Mouse (Mus musculus): ENCODE measurements around the gene Abca17.
A peak's percentile ranks its signal among the peaks of the same experiment; 100 is the strongest.

The Abca17 gene

GRCm38 (mm10) chr17:24344672-24345071 lies 6.2 kb downstream of the Abca17 start:
- no peak for DNase-seq

DNA sequence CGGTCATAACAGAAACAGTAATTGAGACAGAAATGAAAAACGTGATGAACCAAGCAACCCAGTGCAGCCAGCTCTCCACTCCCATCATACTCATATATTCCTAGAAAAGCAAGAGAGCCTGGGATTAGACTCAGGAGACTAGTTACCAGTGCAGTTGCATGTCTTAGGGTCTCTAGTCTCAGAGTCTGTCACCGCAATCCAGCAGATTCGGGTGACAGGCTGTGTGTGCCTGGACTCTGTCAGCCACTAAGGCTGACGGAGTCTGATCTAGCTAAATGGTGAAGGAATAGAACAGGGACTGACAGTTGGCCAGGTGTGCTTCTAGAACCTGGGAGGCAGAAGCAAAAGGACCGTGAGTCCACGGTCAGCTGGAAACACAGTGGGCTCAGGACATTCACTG lies 23.2 kb downstream of the Abca17 start:
- no peak for DNase-seq

DNA sequence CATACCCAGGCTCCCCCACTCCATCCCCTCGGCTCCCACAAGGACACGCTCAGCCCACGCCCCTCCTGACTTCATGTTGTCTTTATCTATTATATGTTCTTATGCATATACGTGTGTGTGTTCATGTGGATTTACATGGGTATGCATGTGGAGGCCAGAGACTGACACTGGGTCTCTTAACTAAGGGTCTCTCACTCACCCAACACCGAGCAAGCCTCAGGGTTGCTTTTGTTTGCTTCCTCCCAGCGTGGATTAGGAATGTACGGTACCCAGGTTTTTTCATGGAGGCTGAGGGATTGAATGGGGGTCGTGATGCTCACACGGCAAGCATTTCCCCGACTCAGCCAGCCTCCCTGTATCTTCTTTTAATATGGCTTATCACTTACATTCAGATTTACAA lies 25.8 kb downstream of the Abca17 start:
- no peak for DNase-seq

- no peak for DNase-seq
Observed at GRCm38 (mm10) chr17:24320826-24321225, 30.0 kb downstream of the Abca17 start.

DNA sequence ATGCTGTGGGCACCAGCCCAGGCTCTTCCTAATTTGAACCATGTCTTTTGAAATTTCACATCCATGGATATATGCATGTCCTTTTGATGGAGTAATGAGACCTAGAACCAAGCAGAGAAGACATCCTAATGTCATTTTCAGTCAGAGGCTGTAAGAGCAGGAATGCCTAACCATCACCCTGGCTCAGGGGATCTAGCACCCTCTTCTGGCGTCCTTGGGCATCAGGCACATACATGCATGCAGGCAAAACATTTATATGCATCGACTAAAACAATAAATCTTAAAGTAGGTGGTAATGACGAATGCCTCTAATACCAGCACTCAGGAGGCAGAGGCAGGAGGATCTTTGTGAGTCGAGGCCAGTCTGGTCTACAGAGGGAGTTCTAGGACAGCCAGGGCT lies 43.4 kb downstream of the Abca17 start:
- DNase-seq: peak; percentile 40

DNA sequence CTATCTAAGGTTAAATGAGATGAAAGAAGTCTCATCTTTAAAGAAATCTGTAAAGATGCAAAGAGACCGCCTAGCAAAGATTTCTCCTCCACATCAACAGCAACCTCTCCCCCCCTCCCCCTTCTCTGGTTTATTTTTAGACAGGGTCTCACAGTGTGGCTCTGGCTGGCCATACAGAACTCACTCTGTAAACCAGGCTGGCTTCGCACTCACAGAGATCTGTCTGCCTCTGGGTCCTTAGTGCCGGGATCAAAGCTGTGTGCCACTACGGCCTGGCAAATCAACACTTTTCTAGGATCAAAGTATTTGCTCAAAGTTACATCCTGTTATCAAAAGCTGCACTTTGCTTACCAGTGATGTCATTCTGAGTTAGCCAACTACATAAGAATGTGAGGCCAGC lies 50.2 kb downstream of the Abca17 start:
- DNase-seq: no peak

DNA sequence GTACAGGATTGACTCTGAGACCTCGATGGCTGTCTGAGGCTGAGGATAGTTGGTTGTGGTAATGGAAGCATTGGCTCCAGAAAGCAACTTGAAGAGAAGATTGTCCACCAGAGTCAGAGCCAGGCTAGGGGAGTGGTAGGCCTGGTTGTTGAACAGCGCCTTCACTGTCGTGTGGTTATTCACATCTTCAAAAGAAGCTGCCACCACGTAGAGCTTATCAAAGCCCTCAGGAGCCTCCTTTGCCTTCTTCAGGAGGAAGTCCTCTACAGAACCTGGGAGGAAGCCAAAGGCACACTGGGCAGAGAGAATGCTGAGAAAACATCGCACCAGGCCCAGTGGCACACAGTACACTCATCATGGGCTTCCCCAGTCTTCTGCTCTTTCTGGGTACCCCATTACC lies 61.5 kb downstream of the Abca17 start:
- no peak for DNase-seq

- DNase-seq: no peak
Observed at GRCm38 (mm10) chr17:24288477-24288876, 62.4 kb downstream of the Abca17 start.

GRCm38 (mm10) chr17:24285680-24286079 lies 65.2 kb downstream of the Abca17 start:
- DNase-seq: no peak

DNA sequence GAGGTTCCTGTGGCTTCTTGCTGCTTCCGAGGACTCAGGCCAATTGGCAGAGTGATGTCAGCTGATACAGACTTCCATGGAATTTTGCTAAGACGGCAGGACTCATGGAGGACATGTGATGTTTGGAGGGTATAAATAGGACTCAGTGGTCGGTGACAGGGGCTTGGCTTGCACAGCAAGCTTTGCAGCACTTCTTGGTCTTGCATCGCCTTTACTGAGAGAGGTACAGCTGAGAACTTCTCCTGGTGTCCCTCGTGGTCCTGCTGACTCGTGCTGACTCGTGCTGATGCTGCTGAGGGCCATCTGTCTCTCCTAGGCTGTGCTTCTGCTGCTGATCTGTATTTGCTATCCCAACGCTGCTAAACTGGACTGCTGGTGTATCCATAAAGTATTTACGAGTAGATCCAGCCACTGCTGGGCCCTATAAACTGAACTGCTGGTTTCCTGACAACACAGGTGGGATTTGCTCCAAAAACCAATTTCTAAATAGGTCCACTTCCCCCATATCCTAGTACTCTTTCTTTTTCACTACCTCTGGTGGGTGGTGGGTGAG lies 67.5 kb downstream of the Abca17 start:
- DNase-seq: no peak

- DNase-seq: no peak
Observed at GRCm38 (mm10) chr17:24282637-24283036, 68.2 kb downstream of the Abca17 start.

- no peak for DNase-seq
Observed at GRCm38 (mm10) chr17:24279907-24280306, 71.0 kb downstream of the Abca17 start.

DNA sequence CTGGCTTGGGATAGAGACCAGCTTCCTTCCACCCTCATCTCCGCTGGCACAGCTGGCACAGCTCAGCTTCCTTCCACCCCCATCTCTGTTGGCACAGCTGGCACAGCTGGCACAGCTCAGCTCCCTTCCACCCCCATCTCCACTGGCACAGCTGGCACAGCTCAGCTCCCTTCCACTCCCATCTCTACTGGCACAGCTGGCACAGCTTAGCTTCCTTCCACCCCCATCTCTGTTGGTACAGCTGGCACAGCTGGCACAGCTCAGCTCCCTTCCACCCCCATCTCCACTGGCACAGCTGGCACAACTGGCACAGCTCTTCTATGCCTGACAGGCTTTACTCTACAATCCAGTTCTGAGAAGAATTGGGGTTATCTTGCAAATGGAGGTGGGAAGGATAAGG lies 83.7 kb downstream of the Abca17 start:
- no peak for DNase-seq

- DNase-seq: no peak
Observed at GRCm38 (mm10) chr17:24264766-24265165, 86.1 kb downstream of the Abca17 start.

- DNase-seq: no peak
Observed at GRCm38 (mm10) chr17:24260516-24260915, 90.4 kb downstream of the Abca17 start.

GRCm38 (mm10) chr17:24259702-24260101 lies 91.2 kb downstream of the Abca17 start:
- DNase-seq: no peak

GRCm38 (mm10) chr17:24258981-24259380 lies 91.9 kb downstream of the Abca17 start:
- no peak for DNase-seq

GRCm38 (mm10) chr17:24252329-24252728 lies 98.5 kb downstream of the Abca17 start:
- no peak for DNase-seq

GRCm38 (mm10) chr17:24251320-24252069 lies 99.4 kb downstream of the Abca17 start, which contains the start of gene Ccnf:
Gene Ccnf (minus strand): TSS chr17:24251484.
- peak; percentile 95 for DNase-seq

DNA sequence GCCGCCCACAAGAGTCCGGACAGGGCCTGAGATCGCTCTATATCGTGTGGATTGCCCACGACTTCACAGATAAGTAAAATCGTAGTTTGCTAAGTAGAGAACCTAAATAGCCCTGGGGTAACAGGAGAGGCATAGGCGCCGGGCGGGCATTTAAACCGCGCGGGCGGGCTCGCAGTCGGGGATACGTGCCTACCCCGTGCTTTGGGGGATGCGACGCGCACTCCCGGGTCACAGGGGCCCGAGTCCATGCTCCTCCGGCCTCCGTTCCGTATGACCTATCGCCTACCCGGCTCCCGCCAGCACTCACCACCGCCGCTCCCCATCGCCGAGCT lies 99.9 kb downstream of the Abca17 start:
- no peak for DNase-seq

DNA sequence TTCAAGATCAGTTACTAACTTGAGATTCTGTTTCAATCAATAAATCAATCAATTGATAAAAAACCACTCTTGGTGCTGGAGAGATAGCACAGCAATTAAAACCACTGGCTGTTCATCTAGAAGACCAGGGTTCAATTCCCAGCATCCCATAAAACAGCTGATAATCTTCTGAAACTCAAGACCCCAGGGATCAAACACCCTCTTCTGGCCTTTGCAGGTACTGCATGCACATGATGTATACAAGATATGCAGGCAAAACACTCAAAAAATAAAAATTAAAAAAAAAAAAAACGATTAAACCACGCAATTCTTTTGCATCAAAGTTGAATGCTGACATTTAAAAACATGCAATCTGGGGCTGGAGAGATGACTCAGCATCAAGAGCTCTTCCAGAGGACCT lies 102.2 kb downstream of the Abca17 start:
- no peak for DNase-seq

- DNase-seq: no peak
Observed at GRCm38 (mm10) chr17:24244061-24244460, 106.8 kb downstream of the Abca17 start.

- no peak for DNase-seq
Observed at GRCm38 (mm10) chr17:24243311-24243969, 107.4 kb downstream of the Abca17 start.

- DNase-seq: peak; percentile 54
Observed at GRCm38 (mm10) chr17:24236921-24237320, 113.9 kb downstream of the Abca17 start.
